ENCODE assay signal across 9 mouse cellular contexts in the genomic region with DNA sequence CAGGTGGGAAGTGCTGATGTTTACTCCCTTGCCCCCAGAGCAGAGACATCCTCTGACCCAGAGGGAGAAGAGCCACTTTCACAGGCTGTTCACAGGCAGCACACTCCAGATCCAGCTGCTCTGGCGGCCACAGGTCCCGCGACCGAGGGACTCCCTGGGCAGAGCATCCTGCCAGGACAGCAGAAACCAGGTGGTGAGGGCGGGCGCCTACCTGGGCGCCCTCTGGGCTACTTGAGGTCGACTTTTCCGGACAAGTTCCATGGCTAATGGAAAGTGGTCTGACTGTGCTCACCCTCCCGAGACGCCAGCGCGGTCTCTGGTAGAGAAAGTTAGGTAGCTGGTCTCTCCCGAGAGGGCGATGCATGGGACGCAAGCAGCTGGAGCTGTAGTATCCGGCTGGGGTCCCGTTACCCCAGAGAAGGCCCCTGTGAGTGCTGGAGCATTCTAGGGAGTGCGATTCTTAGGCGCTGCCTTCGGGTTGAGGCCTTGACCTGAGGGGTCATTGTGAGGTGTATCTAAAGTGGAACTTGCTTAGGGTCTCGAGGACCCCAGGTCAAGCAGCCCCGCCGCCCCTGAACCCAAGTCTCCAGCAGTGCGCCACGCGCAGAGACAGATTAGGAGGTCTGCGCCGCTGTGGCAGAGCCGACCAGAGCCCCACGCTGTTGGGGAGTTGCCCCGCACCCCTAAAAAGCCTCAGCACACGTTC. TPM values are rescaled to one million over a fixed set of nuclear protein-coding genes. Genes with fewer than 3 reads are reported as not detected.
DNase-seq lines count a peak whose midpoint lies in the region; ATAC-seq and TF ChIP-seq lines count a peak whose summit lies in the region.
"Had no signal": no experiment of that assay in that cellular context is flagged by ENCODE, and none has a peak within 500 bp of the region (broad histone marks: within the 10 kb centered on the region; RNA-seq: fewer than 3 reads in every experiment).

No protein-coding gene starts in this region.

- peak overlapping the region; percentile 58 for H3K4me2 ChIP-seq in forebrain, embryonic 15.5 days (replicated peaks)
- H3K4me2 ChIP-seq in limb, embryonic 15.5 days = peak overlapping the region; percentile 89
- H3K4me2 ChIP-seq in stomach, embryonic 15.5 days = peak overlapping the region; percentile 87

- ATAC-seq in forebrain, embryonic 15.5 days (replicated peaks) = no peak
- ATAC-seq in limb, embryonic 15.5 days (ENCODE audit: insufficient number of reproducible peaks, low FRiP score, low TSS enrichment, low read depth) = no peak
- no peak for ATAC-seq in stomach, embryonic 15.5 days (ENCODE audit: insufficient read depth, low FRiP score, low read depth)

- no peak overlapping the region for H3K27ac ChIP-seq in forebrain, embryonic 15.5 days (replicated peaks)
- H3K27ac ChIP-seq in limb, embryonic 15.5 days = no peak overlapping the region
- H3K27ac ChIP-seq in stomach, embryonic 15.5 days = no peak overlapping the region
- no peak overlapping the region for H3K27ac ChIP-seq in cerebellum, adult 2 months (ENCODE audit: insufficient read depth, low read length)

- intact Hi-C loops in left cerebral cortex, postnatal 14 days (cut with DNase I) = no loop called here

- H3K4me1 ChIP-seq in lung, adult 2 months (ENCODE audit: control insufficient read depth, insufficient read depth, low read length) = no peaks in the 10 kb centered on the region
- peaks cover 19% of the 10 kb centered on the region for H3K4me1 ChIP-seq in forebrain, embryonic 15.5 days
- peaks cover 30% of the 10 kb centered on the region for H3K4me1 ChIP-seq in limb, embryonic 15.5 days
- H3K4me1 ChIP-seq in stomach, embryonic 15.5 days = peaks cover 22% of the 10 kb centered on the region
- no peaks in the 10 kb centered on the region for H3K4me1 ChIP-seq in cerebellum, adult 2 months (ENCODE audit: control insufficient read depth, insufficient read depth, low read length)

- peak; percentile 9 for DNase-seq in lung, adult 2 months
- DNase-seq in lung, postnatal 4 days = no peak
- no peak for DNase-seq in cerebellum, adult 2 months
- DNase-seq in right cerebral cortex, postnatal 4 days = no peak
- no peak for DNase-seq in left cerebral cortex, postnatal 14 days (ENCODE audit: low spot score in 2 of 2)

- 0 out of 2 replicates have a peak overlapping the region, but pooled peaks have one; percentile 26 for H3K9ac ChIP-seq in forebrain, embryonic 15.5 days (replicated peaks)
- H3K9ac ChIP-seq in limb, embryonic 15.5 days = no peak overlapping the region
- no peak overlapping the region for H3K9ac ChIP-seq in stomach, embryonic 15.5 days

- peaks cover 77% of the 10 kb centered on the region for H3K27me3 ChIP-seq in forebrain, embryonic 15.5 days
- H3K27me3 ChIP-seq in limb, embryonic 15.5 days = peaks cover 91% of the 10 kb centered on the region
- H3K27me3 ChIP-seq in stomach, embryonic 15.5 days (replicated peaks) = peaks cover 75% of the 10 kb centered on the region
- H3K27me3 ChIP-seq in cerebellum, adult 2 months (ENCODE audit: control insufficient read depth, insufficient read depth, low read length) = peaks cover 3% of the 10 kb centered on the region; the same call in 1 of the 2 replicates

- no peaks in the 10 kb centered on the region for H3K9me3 ChIP-seq in forebrain, embryonic 15.5 days
- H3K9me3 ChIP-seq in limb, embryonic 15.5 days = no peaks in the 10 kb centered on the region
- no peaks in the 10 kb centered on the region for H3K9me3 ChIP-seq in stomach, embryonic 15.5 days

- no peak for TF ChIP-seq CTCF in lung, adult 2 months (IDR thresholded peaks at IDR 0.05; ENCODE audit: insufficient read depth, low read length)
- TF ChIP-seq CTCF in cerebellum, adult 2 months (IDR thresholded peaks at IDR 0.05; ENCODE audit: borderline replicate concordance, insufficient read depth, low read depth, low read length) = no peak

- 6% methylated on average over 33 of the region's 33 CpGs for WGBS in lung, adult 2 months
- 3% methylated on average over 33 of the region's 33 CpGs for WGBS in forebrain, embryonic 15.5 days
- 4% methylated on average over 33 of the region's 33 CpGs for WGBS in limb, embryonic 15.5 days
- 5% methylated on average over 33 of the region's 33 CpGs for WGBS in stomach, embryonic 15.5 days
- WGBS in cerebellum, adult 2 months = 4% methylated on average over 33 of the region's 33 CpGs

- no peak overlapping the region for H3K4me3 ChIP-seq in lung, adult 2 months (replicated peaks; ENCODE audit: extremely low read depth, low read depth, low read length)
- H3K4me3 ChIP-seq in forebrain, embryonic 15.5 days = peak overlapping the region; percentile 42
- H3K4me3 ChIP-seq in limb, embryonic 15.5 days = peak overlapping the region; percentile 48
- H3K4me3 ChIP-seq in stomach, embryonic 15.5 days (replicated peaks) = peak overlapping the region; percentile 48
- H3K4me3 ChIP-seq in cerebellum, adult 2 months (replicated peaks; ENCODE audit: insufficient read depth, low read depth, low read length) = no peak overlapping the region

- TF ChIP-seq POLR2A in lung, adult 2 months (IDR thresholded peaks at IDR 0.05; ENCODE audit: borderline replicate concordance, extremely low read depth, low read depth, low read length) = no peak
- TF ChIP-seq POLR2A in cerebellum, adult 2 months (IDR thresholded peaks at IDR 0.05; ENCODE audit: borderline replicate concordance, insufficient read depth, low read length) = no peak

- no peaks in the 10 kb centered on the region for H3K36me3 ChIP-seq in forebrain, embryonic 15.5 days
- no peaks in the 10 kb centered on the region for H3K36me3 ChIP-seq in limb, embryonic 15.5 days
- H3K36me3 ChIP-seq in stomach, embryonic 15.5 days = no peaks in the 10 kb centered on the region

RNA-seq across cellular contexts. Expression of gene Dio3, which starts 1.5 kb away (rescaled TPM):
- polyA plus RNA-seq in lung, adult 2 months (2012; rRNA removed) = 0.22 and 0.25 TPM in 2 replicates
- polyA plus RNA-seq in forebrain, embryonic 15.5 days (2015; fragmentation: Nextera tagmentation; extraction: Ambion mirVana) = 3.8 and 4.3 TPM in 2 replicates
- polyA plus RNA-seq in limb, embryonic 15.5 days (2015; fragmentation: Nextera tagmentation; extraction: Ambion mirVana) = 3.6 and 5.3 TPM in 2 replicates
- 1.9 and 2.3 TPM in 2 replicates for polyA plus RNA-seq in stomach, embryonic 15.5 days (2015; fragmentation: Nextera tagmentation; extraction: Ambion mirVana)
- 0.31 and 0.36 TPM in 2 replicates for polyA plus RNA-seq in cerebellum, adult 2 months (2012; rRNA removed)
- total RNA-seq in left cerebral cortex, postnatal 14 days (2021) = 1 to 10 TPM; 1.2 to 4.1 TPM
- total RNA-seq: neutrophil, adult 5-6 weeks had no signal

Comparison
In these comparisons a context has a peak if more than half of its experiments do, and no peak if none do; other contexts are left out.
1. H3K4me3 ChIP-seq: peak in forebrain, embryonic 15.5 days (single experiment), limb, embryonic 15.5 days (single experiment) and stomach, embryonic 15.5 days (single experiment); none in lung, adult 2 months (single experiment) and cerebellum, adult 2 months (single experiment).
2. Peak in every context shown above with its lines, with median percentiles within 50 percentile points of each other: H3K4me2 ChIP-seq.